Mouse (Mus musculus): ENCODE data around the gene 9430015G10Rik.

The 9430015G10Rik gene

DNA sequence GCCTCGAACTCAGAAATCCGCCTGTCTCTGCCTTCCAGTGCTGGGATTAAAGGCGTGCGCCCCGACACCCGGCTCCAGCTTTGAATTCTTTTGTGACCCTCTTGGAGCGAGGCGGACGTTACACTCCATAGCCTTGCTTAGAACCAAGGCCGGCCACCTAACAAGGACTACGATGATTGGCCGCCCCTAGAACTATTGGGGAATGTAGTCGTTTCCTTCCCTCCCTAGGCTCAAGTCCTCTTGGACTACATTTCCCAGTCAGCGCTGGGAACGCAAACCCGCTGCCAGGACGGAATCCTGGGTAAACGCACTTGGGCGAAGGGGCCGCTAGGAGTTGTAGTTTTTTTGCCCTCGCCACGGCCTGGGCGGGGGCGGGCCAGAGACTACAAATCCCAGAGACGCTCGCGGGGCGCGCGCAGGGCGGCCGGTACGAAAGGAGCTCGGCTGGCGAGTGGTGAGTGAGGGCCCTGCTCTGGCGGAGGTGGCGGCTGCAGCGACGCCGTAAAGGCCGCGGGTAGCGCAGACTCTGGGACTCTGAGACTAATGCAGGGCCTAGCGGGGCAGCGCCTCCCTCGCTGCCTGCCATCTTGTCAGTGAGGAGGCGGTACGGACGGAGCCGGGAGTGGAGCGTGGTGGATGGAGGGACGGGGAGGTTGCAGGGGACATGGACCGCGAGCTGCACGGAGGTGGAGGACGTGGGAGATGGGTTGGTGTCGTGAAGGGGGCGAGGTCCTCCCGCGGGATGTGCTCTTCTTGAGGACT, at the start of gene 9430015G10Rik:
TSS of gene 9430015G10Rik (plus strand) at position 413 of the 762 bp plus-strand sequence.
- DNase-seq (ENCODE audit: low spot score in 2 of 2) = peak; percentile 97 to 98

DNA sequence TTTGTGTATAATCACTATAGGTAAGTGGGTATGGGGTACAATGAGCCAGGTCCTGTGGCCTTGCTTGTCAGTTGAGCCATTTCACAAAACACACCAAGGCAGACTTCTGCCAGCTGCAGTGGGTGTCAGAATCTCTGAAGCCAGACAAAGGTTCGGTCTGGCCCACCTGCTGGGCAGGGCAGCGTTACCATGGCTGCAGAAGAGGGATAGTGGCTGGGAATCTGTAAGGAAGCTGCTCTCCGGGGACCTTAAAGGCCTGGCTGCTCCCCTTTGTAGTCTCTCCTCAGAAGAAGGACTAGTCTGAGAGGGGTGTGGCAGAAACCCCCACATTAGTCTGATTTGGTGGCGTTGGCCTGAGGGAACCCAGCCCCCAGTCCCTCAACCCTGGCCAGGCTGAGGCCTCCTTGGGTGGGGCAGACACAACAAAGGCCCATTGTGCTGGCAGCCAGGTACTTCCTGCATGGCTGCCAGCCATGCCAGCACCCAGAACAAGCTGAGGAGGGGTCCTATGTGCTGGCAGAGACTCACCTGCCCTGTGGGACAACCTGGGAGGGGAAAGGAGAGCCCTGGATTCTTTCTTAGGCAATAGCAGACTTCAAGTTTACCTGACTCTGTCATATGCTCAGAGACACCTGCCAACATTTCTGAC, 45.8 kb upstream of the 9430015G10Rik start:
- DNase-seq (ENCODE audit: low spot score in 2 of 2) = no peak

DNA sequence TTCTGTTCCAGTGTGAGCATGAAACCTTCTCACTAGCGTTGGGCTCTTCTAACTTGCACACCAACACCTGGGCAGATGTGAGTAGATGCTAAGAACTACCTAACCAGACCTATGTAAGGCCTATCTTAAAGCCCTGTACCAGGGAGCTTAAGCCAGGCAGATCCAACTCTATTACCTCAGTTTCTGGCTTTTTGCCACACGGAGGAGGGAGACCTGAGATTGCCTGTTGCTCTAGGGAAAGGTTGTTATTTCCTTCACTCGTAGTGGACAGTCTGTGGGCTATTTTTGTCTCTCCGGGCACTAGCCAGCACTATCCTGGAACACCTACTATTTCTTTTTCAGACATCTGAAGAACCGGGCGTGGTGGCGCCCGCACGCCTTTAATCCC, 45.3 kb upstream of the 9430015G10Rik start:
- no peak for DNase-seq (ENCODE audit: low spot score in 2 of 2)

DNA sequence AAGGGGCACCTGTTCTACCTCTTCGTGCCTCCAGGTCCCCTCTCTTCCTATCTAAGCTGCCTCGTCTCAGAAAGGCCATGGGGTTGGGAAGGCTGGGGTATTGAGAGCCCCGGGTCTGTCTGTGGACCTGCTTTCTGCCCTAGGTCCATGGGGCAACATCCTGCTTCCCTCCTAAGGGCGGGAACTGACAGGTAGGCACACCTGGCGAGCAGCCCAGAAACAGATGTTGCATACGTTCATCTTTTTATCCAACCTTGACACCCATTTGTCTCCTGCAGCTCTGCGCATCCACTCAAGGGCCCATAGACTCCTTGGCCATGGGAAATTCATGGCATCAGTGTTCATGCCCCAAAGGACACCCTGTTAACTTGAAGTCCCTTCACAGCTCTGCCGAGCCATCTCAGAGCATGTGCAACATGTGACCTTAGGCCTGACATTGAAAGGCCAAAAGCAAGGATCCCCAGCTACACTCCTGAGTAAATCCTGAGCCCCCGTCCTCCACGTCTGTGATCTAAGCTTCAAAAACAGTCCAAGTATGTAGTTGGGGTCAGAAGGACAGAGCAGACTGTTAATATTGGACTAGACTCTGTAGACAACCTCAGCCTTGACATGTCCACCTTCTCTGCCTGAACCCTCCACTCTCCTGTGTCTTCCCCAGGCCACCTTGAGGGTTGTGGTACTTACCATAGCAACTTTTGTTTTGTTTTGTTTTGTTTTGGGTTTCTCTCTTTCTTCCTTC, 44.5 kb upstream of the 9430015G10Rik start:
- no peak for DNase-seq (ENCODE audit: low spot score in 2 of 2)

DNA sequence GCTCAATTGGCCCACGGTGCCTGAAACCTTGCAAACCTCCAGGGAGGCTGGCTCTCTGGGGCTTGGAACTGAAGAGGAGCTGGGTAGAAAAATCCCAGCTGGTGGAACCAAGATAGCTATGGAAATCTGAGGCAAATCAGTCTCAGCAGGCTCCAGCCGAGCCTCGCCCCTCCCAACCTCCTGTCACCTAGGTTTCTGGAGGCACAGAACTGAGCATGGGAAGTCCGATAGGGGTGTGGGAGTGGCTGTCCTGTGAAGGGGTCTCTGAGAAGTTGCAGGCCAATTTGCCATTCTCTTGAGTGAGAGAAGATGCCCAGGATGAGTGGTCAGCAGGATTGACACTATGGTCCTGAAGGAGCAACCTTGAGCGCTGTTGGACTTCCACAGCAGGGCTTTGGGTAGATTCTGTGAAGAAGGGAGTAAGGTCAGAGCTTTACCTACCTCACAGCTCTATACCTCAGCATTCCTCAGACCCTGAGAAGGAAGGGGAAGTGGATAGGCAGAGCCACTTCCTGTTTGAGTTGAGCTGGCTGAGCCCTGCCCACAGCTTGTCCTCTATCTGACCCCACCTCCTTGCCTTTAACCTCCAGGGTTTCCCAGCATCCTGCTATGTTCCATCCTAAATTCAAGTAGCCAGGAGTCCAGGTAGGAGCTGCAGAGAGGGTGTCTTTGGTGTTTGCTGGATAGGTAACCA, 42.4 kb upstream of the 9430015G10Rik start:
- no peak for DNase-seq (ENCODE audit: low spot score in 2 of 2)

DNA sequence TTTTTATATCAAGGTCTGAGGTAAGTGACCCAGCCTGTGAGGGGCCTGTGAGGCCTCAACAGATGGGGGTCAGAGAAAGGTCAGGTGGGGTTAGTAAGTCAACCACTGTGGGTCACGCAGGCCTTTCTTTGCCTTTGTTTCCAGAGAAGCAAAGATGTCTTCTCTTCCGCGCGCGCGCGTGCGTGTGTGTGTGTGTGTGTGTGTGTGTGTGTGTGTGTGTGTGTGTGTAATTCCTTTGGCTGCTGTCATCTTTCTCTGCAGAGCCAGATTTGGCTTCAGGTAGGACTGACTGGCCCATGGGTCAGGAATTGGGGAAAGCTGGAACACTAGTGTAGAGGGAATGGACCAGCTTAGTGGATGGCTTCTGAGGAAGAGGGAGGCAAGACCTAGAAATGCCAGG, 40.1 kb upstream of the 9430015G10Rik start:
- DNase-seq (ENCODE audit: low spot score in 2 of 2) = no peak

DNA sequence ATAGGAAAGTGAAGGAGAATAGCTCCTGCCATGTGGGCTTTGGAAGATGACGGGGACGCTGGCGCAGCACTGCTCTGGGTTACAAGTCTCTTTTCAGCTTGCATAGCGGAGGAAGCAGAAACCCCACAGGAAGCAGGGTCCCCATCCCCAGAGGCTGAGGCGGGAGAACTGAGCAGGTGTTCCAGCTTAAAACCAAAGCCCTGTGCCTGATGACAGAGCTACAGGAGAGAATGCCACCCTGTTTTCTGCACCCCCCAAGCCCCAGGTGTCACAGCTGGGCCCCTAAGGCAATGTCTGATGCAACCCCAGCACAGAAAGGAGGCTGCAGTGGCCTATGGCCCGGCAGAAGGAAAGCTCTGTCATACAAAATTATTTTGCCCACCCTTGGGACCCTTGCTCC, 39.5 kb upstream of the 9430015G10Rik start:
- DNase-seq (ENCODE audit: low spot score in 2 of 2) = no peak

DNA sequence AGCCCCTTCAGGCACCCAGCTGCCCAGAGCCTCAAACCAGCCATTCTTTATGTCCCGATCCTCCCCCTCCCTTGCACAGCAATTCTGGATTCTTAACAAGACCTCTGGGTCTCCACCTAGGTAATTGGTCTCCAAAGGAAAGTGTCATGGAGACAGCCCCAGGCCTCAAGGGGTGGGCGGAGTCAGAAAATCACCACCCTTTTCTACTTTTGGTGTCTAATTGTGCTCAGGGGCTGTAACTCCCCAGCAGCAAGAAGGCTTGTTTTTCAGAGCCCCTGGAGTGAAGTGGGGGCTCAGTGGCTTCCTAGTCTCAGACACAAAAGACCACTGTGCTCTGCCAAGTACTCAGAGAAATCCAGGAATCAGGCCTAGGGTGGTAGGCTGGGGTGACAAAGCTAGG, 39.1 kb upstream of the 9430015G10Rik start:
- DNase-seq (ENCODE audit: low spot score in 2 of 2) = no peak

DNA sequence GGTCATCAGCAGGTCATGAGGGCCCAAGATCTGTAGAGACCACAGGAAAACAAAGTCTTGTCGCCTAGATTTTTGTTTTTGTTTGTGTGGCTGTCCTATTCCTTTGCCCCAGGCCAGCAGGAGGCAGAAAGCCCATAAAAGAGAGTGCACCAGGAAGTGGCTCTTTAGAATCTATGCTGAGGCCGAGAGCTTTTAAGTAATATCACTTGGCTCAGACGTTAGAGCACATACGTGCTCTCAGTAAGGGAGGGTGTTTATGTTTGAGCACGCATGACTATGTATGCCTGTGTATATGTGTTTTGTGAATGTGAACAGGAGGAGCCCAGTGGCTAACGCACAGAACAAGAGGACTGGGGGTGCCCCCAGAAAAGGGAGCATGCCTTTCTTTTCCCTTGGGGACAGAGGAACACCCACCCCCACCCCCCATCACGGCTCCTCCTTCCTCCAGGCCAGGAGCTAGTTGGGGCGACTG, 32.8 kb upstream of the 9430015G10Rik start:
- DNase-seq (ENCODE audit: low spot score in 2 of 2) = no peak

DNA sequence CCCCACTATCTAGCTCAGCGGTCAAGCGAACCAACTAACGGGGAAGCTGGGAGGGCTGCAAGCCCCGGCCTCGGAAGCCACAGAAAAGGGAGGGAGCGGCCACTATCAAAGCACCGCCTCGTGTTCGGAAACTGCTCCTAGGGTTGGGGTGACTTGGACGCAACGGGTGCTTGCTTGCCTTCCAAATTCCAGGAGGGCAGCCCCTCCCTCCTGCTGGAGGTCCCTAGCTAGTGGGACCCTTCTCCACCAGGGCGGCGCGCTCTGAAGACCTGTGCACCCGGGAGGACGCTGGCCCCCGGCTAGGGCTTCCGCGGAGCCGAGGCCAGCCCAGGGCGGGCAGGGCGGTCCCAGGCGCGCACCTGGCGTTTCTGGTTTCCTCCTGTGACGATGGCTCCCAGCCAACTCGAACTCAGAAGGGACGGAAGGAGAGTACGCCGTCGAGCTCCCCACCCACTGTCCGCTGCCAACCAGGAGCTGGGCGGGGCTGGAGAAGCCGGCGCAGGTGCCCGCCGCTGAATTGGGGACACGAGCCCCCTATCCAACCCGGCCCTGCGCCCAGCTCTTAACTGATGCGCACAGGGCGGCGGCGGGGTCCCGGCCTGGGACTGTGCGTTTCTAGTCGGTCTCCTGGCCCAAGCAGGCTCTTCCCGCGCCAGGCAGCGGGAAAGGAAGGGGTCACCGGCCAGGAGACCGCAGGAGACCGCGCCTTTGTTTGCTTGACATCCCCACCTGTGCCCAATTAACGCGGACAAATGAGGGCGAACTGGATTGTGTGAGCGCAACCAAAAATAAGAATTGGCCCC, 32.1 kb upstream of the 9430015G10Rik start:
- DNase-seq (ENCODE audit: low spot score in 2 of 2) = peak in 1 of 2 experiments; percentile 6

DNA sequence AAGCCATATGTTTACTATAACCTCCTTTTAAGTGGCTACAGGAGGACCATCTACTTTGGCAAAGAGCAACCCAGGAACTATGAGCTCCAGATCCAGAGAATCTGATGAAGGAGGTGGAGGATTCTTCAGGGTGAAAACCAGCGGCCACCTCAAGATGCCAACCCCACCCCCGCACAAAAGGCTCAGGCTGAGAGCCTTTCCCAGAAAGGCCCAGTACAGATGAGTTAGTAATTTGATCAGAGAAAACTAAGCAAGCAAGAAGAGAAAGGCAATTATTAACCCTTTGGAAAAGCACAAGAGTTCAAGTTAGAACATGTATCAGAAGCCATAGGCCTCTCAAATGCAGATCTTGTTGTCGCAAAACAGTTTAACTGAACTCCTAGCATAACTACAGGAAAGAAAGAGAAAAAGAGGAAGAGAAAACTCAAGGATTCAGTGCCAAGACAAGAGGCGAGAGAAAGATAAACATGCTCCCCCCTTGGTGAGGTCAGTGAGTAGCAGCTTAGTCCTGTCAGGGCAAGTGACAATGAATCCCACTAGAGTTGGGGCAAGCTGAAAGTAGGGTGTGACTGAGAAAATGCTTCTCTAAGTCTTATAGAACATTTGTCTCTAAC, 27.1 kb upstream of the 9430015G10Rik start:
- no peak for DNase-seq (ENCODE audit: low spot score in 2 of 2)

DNA sequence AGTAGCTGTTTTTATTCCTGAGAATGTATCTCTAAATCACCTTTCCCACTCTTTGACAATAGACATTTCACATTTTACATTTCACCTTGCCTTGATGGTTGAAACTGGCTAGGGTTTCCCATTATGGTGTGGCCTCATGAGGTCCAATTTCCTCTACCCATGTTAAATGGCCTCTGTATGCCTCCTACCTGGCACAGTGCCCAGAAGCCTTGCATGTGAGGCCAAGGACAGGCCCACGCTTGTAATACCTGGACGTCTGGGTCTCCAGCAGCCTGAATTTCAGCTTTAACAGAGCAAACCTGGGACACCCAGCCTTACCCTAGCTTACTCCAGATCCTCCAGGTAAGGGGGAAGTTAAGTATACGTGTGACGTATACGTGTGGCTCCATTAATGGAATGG, 26.4 kb upstream of the 9430015G10Rik start:
- DNase-seq (ENCODE audit: low spot score in 2 of 2) = no peak

DNA sequence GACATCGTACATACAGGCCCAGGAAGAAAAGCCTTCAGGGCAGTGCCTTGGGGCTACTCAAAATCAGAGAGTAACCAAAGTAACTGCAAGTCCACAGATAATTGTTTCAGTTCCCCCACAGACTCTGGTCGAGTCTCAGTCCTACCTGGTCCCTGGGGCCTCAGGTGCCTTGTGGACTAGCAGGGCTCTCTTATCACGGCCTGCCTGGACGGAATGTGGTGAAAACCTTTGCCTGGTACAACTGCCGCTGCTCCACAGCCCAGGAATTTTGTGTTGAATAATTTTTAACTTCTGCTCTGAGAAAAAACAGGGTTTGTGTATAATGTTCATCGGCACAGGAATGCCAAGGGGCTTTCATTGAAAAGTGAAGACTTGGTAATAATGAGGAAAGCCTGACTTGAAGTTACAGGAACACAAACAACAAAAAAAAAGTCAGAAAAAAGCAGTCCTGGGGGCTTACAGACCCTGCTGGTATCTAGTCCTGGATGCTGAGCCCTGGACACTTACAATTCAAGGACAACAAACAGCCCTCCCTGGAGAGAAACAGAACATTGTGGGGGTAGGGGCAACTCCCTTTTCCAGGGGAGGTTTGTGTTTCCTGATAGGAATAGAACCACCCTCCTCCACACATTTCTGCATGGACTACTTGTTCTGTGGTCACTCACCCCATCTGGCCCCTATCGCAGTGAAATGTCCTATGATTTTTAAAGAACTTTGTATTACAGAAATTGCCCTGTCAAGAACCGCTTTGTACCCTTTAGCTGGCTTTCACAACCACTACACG, 25.5 kb upstream of the 9430015G10Rik start:
- no peak for DNase-seq (ENCODE audit: low spot score in 2 of 2)

DNA sequence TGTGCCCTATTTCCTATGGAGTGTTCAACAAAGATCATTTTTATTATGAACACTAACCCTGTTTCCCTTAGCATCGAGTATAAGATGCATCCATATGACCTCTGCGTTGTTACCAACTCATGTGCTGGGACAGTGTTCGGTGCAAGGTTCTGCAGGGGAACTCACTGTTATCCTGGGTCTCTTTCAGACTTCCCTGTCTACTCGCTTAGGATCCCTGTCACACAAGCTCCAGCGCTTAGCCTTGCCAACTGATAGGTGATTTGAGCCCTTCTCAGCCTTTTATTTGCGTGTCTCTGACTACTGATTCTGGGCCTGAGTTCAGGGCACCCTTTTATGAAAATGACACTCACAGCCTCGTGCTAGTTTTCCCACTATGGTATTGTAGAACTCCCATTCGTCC, 24.5 kb upstream of the 9430015G10Rik start:
- DNase-seq (ENCODE audit: low spot score in 2 of 2) = no peak

DNA sequence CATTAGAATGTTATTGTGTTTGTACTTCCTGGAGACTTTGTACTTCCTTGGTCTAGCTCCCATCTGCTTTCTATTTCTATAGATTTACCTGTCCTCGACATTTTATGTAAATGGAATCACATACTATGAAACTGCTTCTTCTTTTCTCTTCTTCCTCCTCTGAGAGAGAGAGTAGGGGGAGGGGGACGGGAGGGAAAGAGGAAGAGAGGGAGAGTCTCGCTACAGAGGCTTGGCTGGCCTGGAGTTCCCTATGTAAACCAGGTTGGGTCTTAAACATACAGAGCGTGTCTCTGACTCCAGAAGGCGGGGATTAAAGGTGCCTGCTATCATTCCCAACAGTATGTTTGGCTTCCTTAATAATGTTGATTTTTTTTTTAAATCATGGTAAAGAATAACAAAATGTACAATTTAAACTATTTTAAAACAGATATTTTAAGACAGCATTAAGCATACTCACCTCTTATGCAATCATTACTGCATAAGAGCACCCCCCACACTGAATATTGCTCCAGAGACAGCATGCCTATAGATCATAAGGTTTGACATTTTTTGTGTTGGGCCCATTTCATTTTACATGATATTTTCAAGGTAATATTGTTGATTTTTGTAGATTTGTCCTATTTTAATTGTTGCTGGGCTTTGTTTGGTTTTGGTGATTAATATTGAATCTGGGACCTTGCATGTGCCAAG, 22.2 kb upstream of the 9430015G10Rik start:
- DNase-seq (ENCODE audit: low spot score in 2 of 2) = no peak

DNA sequence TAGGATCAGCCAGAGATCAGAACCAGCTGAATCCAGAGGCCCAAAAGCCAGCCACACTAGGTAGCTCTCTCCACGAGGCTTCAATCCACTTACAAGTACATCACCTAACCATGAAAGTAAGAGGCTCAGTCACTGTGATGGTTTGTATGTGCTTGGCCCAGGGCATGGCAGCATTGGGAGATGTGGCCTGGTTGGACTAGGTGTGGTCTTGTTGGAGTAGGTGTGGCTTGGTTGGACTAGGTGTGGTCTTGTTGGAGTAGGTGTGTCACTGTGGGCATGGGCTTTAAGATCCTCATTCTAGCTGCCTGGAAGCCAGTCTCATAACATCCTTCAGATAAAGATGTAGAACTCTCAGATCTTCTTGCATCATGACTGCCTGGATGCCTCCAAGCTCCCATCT, 18.5 kb upstream of the 9430015G10Rik start:
- no peak for DNase-seq (ENCODE audit: low spot score in 2 of 2)

DNA sequence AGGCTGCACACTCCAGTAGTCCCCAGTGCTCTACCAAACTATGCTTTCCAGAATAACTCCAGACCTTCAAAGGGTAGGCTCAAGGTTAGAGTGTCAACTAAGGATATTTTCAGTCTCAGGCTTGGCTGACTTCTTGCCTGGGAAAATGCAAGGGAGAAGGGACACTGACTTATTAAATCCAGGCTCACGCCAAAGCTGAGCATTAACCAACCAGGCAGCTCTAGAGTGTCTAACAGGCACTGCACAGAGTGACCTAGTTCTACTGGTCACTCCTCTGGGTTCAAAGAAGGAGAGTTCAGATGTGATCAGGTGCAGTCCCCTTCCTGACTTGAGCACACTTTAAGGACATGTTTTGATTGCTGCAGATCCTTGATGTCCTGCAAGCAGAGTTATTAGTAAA, 17.0 kb upstream of the 9430015G10Rik start:
- no peak for DNase-seq (ENCODE audit: low spot score in 2 of 2)

DNA sequence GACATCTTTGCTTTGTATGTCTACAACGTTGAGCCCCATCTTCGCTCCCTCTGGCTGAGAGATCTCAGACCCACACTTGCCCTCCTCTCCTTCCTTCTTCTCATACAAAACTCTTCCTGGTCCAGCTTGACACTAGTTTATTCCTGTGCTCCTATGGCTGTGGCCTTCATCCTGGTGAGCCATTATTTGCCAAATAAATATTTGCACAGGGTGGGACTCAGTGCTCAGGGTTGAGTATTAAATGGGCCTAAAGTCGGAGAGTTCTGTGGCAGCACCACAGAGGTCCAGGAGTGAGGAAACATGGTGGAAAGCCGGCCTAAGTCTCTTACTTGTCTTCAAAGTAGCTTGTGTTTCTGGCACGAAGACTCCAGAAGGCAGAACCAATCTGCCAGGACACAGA, 16.0 kb upstream of the 9430015G10Rik start:
- no peak for DNase-seq (ENCODE audit: low spot score in 2 of 2)

DNA sequence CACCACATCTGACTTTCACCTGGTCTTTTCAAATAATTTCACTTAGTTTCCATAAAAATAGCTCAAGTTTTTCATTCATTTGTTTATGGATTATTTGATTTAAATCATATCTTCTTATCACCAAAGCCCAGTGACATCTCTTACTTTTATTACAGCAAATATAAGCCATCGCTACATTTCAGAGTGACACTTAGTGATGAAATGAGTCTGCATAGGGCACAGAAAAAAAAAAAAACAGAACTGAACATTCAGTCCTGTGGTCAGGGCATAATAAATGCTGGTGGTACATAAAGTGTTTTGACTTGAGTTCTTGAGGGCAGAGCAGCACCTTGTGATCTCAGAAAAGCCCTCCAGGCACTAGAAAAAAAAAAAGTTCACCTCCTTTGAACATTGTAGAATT, 13.6 kb upstream of the 9430015G10Rik start:
- no peak for DNase-seq (ENCODE audit: low spot score in 2 of 2)

All from heart, adult 9 months (tissue).